Mouse (Mus musculus) cerebellum, postnatal 14 days (tissue): ENCODE measurements around the gene Samd4.

Source experiments
- DNase-seq, 2 experiments: peaks; one replicate each; pipeline ENCODE4 v3.0.0; 2021; ENCODE audit warnings: mixed read lengths in 2 of 2

The Samd4 gene

GRCm38 (mm10) chr14:47116062-47116762 lies 233.6 kb downstream of the Samd4 start:
- no peak for DNase-seq

DNA sequence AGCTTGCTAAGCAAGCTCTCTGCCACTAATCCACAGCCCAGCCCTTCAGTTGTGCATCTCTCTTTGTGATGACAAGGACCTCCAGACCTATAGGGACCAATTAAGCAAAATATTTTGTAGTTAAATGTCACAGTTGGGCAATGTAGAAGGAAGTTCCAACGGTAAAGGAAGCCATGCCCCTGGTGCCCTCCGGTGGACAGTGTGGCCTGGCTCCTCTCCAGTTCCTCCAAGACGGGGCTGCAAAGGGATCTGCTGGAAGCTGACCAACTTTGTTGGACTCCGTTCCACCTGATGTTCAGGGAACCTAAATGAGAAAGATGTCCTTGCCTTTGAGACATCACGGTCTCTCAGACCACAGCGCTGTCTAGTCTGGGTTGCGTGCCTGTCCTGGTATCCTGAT lies 234.9 kb downstream of the Samd4 start:
- no peak for DNase-seq

DNA sequence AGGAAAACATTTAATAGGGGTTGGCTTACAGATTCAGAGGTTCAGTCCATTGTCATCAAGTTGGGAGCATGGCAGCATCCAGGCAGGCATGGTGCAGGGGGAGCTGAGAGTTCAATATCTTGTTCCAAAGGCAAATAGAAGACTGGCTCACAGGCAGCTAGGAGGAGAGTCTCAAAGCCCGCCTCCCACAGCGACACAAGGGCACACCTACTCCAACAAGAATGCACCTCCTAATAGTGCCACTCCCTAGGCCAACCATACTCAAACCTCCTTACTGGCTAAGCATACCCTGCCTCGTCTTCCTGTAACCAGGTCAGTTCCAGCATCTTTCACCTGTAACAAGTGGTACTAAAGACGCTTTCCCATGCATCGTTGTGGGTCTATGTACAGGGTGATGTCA lies 245.3 kb downstream of the Samd4 start:
- no peak for DNase-seq

GRCm38 (mm10) chr14:47133948-47134347 lies 251.3 kb downstream of the Samd4 start:
- DNase-seq = no peak

DNA sequence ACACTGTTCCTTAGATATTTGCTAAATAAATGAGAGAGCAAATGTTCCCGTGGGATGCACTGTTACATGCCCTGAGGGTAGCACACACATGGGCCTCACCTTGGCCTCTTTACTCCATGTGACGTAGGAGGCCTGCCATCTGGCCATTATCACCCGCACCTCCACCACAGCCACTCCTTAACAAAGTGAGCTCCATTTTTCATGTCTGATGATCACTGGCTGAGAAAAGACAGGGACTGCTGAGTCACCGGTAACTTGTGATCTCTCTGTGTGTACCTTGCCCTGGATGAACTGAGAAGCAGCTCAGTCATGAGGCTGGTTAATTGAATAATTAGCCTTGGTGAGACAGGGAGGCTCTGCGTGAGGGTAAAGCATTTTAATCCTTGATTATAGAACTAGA lies 254.0 kb downstream of the Samd4 start:
- no peak for DNase-seq

DNA sequence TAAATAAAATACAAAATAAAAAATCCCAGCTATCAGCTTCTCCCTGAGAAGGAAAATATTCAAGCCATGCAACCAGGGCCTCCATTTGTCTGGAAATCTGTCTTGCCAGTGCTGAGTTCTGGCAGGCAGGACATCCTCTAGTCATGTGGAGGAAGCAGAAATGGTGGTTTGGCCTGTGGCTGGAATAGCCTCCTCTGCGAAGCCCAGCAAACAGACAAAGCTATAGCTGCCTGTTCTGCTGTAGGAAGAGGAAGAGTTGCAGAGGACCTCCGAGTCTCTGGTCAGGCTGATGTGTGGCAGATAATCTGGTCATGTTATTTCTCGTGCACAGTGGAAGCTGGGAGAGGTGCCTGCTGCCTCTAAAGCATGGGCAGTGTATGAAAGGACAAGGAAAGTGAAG lies 256.2 kb downstream of the Samd4 start:
- no peak for DNase-seq

DNA sequence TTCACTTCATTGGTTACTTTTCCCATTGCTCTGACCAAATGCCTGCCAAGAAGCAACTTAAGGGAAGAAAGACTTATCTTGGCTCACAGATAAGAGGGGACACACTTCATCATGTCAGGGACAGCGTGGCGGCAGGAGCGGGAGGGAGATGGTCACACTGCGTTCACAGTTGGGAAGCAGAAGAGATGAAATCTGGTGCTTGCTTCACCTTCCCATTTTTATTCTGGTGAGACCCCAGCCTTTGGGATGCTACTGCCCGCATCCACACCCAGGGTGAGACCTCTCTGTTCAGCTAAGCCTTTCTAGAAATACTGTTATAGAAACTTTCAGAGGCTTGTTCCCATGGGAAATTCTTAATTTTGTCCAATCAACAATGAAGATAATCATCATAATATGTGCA lies 261.7 kb downstream of the Samd4 start:
- no peak for DNase-seq

- DNase-seq = peak in 1 of 2 experiments; percentile 9
Measured at GRCm38 (mm10) chr14:47151306-47151705, 268.7 kb downstream of the Samd4 start.

DNA sequence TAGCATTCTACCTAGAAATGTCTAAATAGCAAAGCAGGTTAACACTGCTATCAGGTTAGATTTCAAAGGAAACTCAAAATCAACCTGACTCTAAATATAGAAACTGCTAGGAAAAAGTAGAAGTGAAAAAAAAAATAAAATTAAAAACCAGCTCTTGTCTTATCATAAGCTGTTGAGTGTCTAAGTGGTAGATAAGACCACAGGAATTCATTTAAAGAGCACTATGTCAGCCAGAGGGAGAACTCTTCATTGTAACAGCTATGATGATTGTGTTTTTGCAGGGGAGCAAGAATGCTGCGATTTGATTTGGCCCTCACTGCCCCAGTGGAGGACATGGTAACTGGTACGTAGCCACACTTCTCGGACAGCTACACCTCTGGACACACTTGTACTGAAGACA lies 271.6 kb downstream of the Samd4 start:
- no peak for DNase-seq
